Mouse (Mus musculus) hindbrain, embryonic 10.5 days (tissue): ENCODE results near the gene Kif26a. TPM values are rescaled to one million over a fixed set of nuclear protein-coding genes. Genes with fewer than 3 reads are reported as not detected.

Experiments used
- DNase-seq: peaks from one replicate; pipeline ENCODE4 v3.0.0-alpha.2; 2017; ENCODE audit warnings: low spot score
- H3K27ac ChIP-seq: fragments of 300-500 bp; sonication (generic); 2 replicates; pipeline ENCODE4 v1.5.1; 2016; ENCODE audit warnings: mild to moderate bottlenecking, moderate library complexity
- H3K27me3 ChIP-seq: fragments of 300-500 bp; sonication (generic); 2 replicates; pipeline ENCODE4 v1.6.1; 2016; ENCODE audit warnings: mild to moderate bottlenecking; ENCODE audit not compliant: poor library complexity, insufficient read depth, severe bottlenecking
- H3K36me3 ChIP-seq: fragments of 300-500 bp; sonication (generic); 2 replicates; pipeline ENCODE4 v1.6.1; 2016; ENCODE audit warnings: mild to moderate bottlenecking, moderate library complexity
- H3K4me1 ChIP-seq: fragments of 300-500 bp; sonication (generic); replicated peaks from 2 replicates; pipeline ENCODE4 v1.6.1; 2016; ENCODE audit warnings: mild to moderate bottlenecking
- H3K4me3 ChIP-seq: fragments of 300-500 bp; sonication (generic); 2 replicates; pipeline ENCODE4 v1.5.1; 2016; ENCODE audit warnings: mild to moderate bottlenecking, moderate library complexity
- H3K9me3 ChIP-seq: fragments of 300-500 bp; sonication (generic); 2 replicates; pipeline ENCODE4 v1.6.1; 2016; ENCODE audit warnings: mild to moderate bottlenecking, moderate library complexity
- WGBS: fragments of 180-500 bp; shearing (Covaris S2); methylation state at CpG from one replicate; pipeline ENCODE4 v1.1.7; 2016; 5-methylcytosine and 5-hydroxymethylcytosine counted together
- polyA plus RNA-seq: library from polyadenylated mRNA; unstranded; fragments of >200 nt; fragmentation: Nextera tagmentation; extraction: Ambion mirVana; gene quantifications from 2 replicates; pipeline ENCODE4 v1.2.1, GENCODE M21; 2016

The Kif26a gene
- polyA plus RNA-seq, 1 experiment from 2014 or later = 3.1 TPM

DNA sequence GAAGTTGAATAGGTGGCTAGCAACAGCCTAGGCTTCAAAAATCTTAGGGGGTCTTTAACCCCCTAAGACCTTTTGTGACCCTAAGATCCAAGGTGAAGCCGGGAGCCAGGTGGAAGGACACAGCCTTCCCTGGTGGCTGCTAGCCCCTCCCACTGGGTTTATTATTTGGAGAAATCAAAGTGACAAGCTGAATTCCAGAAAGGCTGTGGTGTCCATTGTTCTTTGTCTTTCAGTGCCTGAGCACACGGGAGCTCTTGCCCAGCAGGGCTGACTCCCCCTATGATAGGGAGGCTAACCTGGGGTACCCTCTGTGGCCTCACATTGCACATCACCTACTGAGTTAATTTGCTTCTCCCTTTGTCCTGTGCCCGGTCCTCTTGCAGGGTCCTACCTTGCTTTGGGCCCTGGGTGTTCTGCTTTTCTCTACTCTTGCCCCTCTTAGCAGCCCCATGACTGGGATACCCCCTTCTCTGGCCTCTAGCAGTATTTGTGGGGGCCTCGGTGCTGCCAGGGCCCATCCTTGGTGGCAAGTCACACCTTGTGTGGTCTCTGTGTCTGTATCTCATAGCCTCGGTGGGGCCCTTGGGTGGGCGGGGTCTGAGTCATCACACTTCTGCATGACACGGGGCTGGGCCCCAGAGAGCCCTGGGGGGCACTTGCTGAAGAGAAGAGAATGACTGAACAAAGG, 36.1 kb downstream of the Kif26a start:
- Histone ChIP-seq H3K4me1 (peaks cover 50% of the 10 kb centered on the region), H3K27me3 (peaks cover 18% of the 10 kb centered on the region; the same call in 1 of the 2 replicates), H3K9me3 (no peaks in the 10 kb centered on the region), H3K36me3 (peaks cover 35% of the 10 kb centered on the region), H3K4me3 (no peak overlapping the region), H3K27ac (peak overlapping the region; percentile 84)
- 34% methylated on average over 7 of the region's 7 CpGs for WGBS
- no peak for DNase-seq

DNA sequence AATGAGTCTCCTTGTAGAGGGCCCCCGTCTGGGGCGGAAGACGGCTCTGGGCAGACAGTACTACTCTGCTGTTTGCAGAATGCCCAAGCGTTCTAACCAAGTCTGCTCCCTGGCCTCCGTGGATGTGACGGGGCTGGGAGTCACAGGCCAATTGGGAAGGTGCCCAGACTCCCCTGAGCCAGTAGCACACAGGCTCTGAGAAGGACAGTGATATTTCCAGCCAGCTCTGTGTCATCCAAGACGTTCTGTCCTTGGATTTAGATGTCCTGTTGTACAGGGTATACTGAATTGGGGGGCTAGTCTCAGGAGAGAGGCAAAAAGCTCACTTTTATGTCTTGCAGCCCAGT, 36.6 kb downstream of the Kif26a start:
- Histone ChIP-seq H3K27me3 (peaks cover 18% of the 10 kb centered on the region; the same call in 1 of the 2 replicates), H3K4me3 (no peak overlapping the region), H3K4me1 (peaks cover 50% of the 10 kb centered on the region), H3K36me3 (peaks cover 30% of the 10 kb centered on the region), H3K27ac (peak overlapping the region; percentile 84), H3K9me3 (no peaks in the 10 kb centered on the region)
- no peak for DNase-seq
- WGBS = 42% methylated on average over 7 of the region's 7 CpGs

DNA sequence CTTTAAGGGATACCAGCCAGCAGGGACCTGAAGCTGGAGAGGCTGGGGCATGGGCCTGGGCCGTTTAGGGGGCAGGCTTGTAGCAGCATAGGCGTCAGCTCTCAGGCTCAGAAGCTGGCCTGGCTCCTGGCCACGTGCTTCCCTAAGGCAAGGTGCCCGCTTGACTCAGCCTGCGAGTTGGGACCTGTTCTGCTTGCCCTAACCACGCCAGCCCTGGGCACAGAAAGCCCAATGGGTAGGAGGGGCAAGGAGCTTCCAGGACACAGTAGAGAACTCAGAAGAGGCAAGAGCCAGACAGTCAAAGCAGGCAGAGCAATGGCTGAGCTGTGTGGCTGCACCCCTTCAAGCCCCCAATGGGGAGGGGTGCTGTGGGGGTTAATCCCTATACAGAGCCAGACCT, 37.7 kb downstream of the Kif26a start:
- Histone ChIP-seq H3K27ac (peak overlapping the region; percentile 79), H3K4me1 (peaks cover 54% of the 10 kb centered on the region)
- WGBS = 73% methylated on average over 6 of the region's 6 CpGs

DNA sequence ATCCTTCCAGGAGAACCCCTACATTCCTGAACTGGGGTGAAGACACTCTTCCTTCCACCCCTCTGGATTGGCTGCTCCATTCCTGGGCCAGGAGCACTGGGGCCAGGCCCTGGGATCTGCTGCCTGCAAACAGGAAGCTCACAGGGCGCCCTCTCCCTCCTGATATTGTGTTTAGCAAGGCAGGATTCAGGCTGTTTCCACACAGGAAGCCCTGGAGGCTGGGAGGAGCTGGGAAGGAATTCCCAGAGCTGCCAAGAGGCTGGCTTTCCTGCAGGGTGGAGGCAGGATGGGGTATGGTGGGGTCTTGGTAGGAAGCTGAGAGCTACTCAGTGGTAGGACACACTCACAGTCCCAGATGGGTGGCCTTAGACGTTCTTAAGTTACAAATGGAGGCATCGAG, 38.4 kb downstream of the Kif26a start:
- DNase-seq = no peak
- H3K4me1 ChIP-seq = peaks cover 54% of the 10 kb centered on the region
- H3K36me3 ChIP-seq = peaks cover 12% of the 10 kb centered on the region
- H3K9me3 ChIP-seq = no peaks in the 10 kb centered on the region
- no peak overlapping the region for H3K4me3 ChIP-seq
- WGBS = 38% methylated on average over 3 of the region's 3 CpGs
- peaks cover 19% of the 10 kb centered on the region; the same call in 1 of the 2 replicates for H3K27me3 ChIP-seq
- peak overlapping the region; percentile 79 for H3K27ac ChIP-seq

More for the DNA sequence above, 37.7 kb downstream of the Kif26a start:
- Histone ChIP-seq H3K9me3 (no peaks in the 10 kb centered on the region), H3K4me3 (no peak overlapping the region), H3K27me3 (peaks cover 18% of the 10 kb centered on the region; the same call in 1 of the 2 replicates), H3K36me3 (peaks cover 19% of the 10 kb centered on the region)
- no peak for DNase-seq

DNA sequence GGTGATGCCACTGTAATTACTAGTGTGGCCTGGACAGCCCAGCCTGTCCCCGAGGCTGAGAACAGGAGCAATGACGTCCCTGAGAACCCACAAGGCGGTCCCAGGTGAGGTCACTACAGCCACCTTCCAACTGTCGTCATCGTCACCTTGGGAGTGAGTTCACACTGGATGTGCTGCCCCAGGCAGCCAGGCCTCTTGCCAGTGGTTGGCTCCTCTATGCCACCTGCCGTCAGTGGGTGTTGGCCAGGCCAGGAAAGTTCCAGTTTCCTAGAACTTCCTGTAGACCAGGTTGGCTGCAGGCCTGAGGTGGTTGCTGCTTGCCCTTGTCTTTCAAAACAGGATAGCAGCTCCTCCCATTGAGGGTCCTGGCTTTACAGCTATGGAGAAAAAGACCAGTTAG, 40.9 kb downstream of the Kif26a start:
- Histone ChIP-seq H3K4me1 (peaks cover 43% of the 10 kb centered on the region), H3K27ac (no peak overlapping the region), H3K4me3 (no peak overlapping the region), H3K36me3 (no peaks in the 10 kb centered on the region), H3K9me3 (no peaks in the 10 kb centered on the region), H3K27me3 (peaks cover 26% of the 10 kb centered on the region; the same call in 1 of the 2 replicates)
- WGBS = 84% methylated on average over 6 of the region's 6 CpGs
- no peak for DNase-seq

DNA sequence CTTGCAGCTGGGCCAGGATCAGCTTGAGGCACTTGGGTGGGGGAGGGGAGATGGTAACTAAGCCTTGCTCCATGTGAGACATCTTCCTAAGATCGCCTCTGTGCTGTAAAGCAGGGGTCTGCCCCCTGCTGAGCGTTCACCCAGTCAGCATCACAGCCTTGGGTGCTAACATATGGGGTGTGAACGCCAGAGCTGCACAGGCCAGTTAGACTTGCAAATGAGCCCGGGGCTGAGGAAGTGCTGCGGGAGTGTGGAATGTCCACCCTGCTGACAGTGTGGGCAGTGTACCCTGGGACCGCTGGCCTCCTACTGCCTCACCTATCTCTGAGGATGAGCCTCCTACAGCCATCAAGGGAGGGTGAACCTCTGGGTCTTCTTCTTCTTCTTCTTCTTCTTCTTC, 45.7 kb downstream of the Kif26a start:
- no peak overlapping the region for H3K4me3 ChIP-seq
- DNase-seq = no peak
- H3K9me3 ChIP-seq = no peaks in the 10 kb centered on the region
- no peaks in the 10 kb centered on the region for H3K36me3 ChIP-seq
- H3K4me1 ChIP-seq = peaks cover 40% of the 10 kb centered on the region
- peak overlapping the region; percentile 56; the same call in 1 of the 2 replicates for H3K27ac ChIP-seq
- peaks cover 43% of the 10 kb centered on the region for H3K27me3 ChIP-seq
- 52% methylated on average over 6 of the region's 6 CpGs for WGBS

DNA sequence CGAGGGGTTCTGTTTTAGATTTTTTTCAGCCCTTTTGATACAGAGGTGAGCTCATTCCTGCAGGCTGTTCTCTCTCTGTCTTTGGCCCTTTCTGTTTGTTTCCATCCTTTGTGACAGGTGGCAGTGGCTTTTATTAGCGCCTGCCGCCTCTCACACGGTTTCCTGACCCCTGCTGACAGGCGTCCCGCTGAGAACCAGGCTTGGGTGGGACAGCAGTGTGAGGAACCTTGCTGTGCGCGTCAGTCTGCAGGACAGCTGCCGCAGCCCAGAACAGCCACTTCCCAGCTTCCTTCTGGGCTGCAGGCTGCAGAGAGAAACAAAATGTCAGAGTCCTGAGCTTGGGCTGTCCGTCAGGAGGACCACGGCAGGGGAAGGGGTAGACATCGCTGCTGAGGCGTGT, 49.0 kb downstream of the Kif26a start:
- H3K27me3 ChIP-seq = peaks cover 45% of the 10 kb centered on the region
- peak overlapping the region; percentile 32 for H3K4me3 ChIP-seq
- peaks cover 66% of the 10 kb centered on the region for H3K4me1 ChIP-seq
- peak overlapping the region; percentile 69; the same call in 1 of the 2 replicates for H3K27ac ChIP-seq
- DNase-seq = peak; percentile 15
- no peaks in the 10 kb centered on the region for H3K9me3 ChIP-seq
- H3K36me3 ChIP-seq = no peaks in the 10 kb centered on the region
- WGBS = 5% methylated on average over 13 of the region's 13 CpGs

DNA sequence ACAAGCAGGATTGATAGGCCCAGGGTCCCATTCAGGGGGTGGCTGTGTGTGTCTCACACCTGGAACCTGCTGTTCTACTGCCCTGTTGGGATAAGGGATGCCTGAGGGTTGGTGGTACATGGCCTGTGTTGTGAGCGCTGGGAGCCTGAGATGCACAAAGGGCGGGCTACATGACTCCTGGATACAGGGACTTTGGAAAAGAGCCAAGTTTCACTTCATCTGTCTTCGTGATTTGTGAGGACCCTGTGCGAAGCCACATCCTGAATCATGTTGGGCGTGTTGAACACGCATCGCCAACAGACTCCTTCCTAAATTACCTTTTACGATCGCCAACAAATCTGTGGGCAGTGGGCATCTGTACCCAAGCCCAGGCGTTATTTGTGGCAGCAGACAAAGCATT, 50.6 kb downstream of the Kif26a start:
- H3K36me3 ChIP-seq = no peaks in the 10 kb centered on the region
- 94% methylated on average over 10 of the region's 10 CpGs for WGBS
- no peak for DNase-seq
- no peak overlapping the region for H3K4me3 ChIP-seq
- peaks cover 52% of the 10 kb centered on the region for H3K27me3 ChIP-seq
- peaks cover 65% of the 10 kb centered on the region for H3K4me1 ChIP-seq
- H3K27ac ChIP-seq = peak overlapping the region; percentile 35; the same call in 1 of the 2 replicates
- H3K9me3 ChIP-seq = no peaks in the 10 kb centered on the region

DNA sequence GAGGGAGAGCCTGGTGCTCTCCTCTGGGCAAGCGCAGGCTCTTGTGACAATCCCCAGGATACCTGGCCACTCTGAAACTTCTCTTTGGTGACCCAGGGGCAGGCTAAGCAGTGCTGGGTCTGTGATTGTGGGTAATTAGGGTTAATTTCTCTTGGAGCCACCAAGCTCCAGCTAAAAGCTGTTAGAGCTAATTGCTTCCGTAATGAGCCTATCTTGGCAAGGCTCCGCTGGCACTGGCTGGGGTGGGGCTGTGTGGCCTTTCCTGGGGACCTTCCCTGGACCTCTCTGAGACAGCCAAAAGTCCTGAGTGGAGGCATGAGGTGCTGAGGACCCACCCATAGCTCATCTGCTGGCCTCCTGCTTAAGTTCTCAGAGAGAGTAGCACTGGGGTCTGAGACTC, 53.4 kb downstream of the Kif26a start:
- 83% methylated on average over 3 of the region's 3 CpGs for whole genome bisulfite sequencing
- Histone ChIP-seq H3K36me3 (no peaks in the 10 kb centered on the region), H3K4me3 (no peak overlapping the region), H3K4me1 (peaks cover 64% of the 10 kb centered on the region), H3K9me3 (no peaks in the 10 kb centered on the region), H3K27me3 (peaks cover 45% of the 10 kb centered on the region), H3K27ac (0 out of 2 replicates have a peak overlapping the region, but pooled peaks have one; percentile 6)
- DNase-seq = no peak

DNA sequence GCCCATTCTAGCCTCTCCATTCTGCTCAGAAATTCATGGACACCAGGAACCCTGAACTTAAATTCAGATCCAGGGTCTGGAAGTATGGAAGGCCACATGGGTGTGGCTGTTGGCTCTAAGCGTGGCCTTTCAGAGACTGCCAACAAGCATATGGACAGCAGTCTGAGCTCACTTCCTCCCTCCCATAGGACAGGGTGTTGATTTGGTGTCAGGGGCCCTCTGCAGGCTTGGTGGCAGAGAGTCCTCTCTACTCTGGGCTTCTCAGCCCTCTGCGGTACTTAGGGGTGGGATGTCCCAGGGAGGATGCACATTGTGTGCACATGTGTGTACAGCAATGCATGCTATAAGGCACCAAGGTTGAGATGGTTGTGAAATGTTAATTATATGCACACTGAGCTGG, 54.0 kb downstream of the Kif26a start:
- no peak for DNase-seq
- 64% methylated on average over 2 of the region's 2 CpGs for WGBS
- Histone ChIP-seq H3K27me3 (peaks cover 41% of the 10 kb centered on the region), H3K4me1 (peaks cover 57% of the 10 kb centered on the region), H3K9me3 (no peaks in the 10 kb centered on the region), H3K4me3 (no peak overlapping the region), H3K36me3 (no peaks in the 10 kb centered on the region), H3K27ac (no peak overlapping the region; the same call in 1 of the 2 replicates)

DNA sequence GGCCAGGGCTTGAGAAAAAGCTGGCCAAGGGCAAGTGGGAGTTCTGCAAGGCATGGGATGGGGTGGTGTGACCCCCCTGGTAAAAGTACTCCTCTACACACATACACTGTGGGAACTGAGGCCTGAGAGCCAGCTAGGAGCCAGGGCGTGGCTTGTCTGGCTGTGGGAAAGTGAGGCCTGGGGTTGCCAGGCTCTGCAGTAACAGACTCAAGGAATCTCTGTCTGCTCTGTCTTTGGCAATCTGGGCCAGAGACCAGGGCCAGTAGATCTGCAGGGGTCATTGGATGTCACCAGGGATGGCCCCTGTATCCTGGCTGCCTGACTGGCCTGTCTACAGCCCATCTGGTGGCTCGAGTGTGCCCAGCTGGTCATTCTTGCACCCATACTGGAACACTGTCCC, 61.2 kb downstream of the Kif26a start:
- peaks cover 48% of the 10 kb centered on the region for H3K4me1 ChIP-seq
- peaks cover 34% of the 10 kb centered on the region for H3K27me3 ChIP-seq
- no peak for DNase-seq
- H3K4me3 ChIP-seq = no peak overlapping the region
- 61% methylated on average over 2 of the region's 2 CpGs for WGBS
- peak overlapping the region; percentile 77 for H3K27ac ChIP-seq
- H3K36me3 ChIP-seq = no peaks in the 10 kb centered on the region
- H3K9me3 ChIP-seq = no peaks in the 10 kb centered on the region

DNA sequence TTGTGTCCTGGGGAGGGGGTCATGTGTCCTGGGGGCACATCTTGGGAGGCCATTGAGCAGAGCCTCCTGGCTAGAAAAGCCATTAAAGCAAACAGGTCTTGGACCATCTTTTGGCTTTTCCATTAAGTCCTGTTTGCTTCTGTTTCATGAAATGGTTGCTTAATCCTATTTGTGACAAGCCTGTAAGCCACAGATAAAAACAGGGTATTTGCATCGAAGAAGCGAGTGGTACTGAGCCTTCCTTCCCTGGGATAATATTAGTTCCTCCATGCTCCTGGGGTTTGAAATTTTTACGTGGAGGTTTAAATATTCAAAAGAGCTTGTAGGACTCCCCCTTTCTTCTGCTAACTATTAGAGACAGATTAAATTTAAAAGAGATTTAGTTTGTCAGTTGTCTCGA, 61.7 kb downstream of the Kif26a start:
- Histone ChIP-seq H3K4me3 (no peak overlapping the region), H3K27ac (peak overlapping the region; percentile 77; the same call in 1 of the 2 replicates), H3K9me3 (no peaks in the 10 kb centered on the region), H3K36me3 (no peaks in the 10 kb centered on the region), H3K27me3 (peaks cover 36% of the 10 kb centered on the region), H3K4me1 (peaks cover 48% of the 10 kb centered on the region)
- 79% methylated on average over 4 of the region's 4 CpGs for WGBS
- no peak for DNase-seq

DNA sequence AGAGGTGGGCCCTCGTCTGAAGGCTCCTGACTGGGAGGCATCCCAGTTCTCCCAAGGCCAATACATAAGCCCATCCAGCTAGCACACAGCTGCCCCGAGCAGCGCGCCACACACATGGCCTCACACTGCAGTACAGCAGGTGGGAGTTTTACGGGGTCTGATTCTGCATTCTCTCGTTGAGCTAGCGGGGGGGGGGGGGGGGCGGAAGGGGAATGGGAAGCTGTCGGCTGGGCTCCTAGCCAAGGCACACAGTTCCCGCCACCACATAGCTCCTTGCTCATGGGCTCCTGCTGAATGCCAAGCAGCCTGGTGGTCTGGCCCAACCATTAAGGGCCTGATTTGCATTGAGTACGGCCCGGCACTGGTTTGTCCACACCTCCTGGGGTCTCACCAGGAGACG, 64.6 kb downstream of the Kif26a start:
- 0 out of 2 replicates have a peak overlapping the region, but pooled peaks have one; percentile 30 for H3K27ac ChIP-seq
- peaks cover 61% of the 10 kb centered on the region for H3K27me3 ChIP-seq
- H3K9me3 ChIP-seq = no peaks in the 10 kb centered on the region
- H3K4me1 ChIP-seq = peaks cover 60% of the 10 kb centered on the region
- DNase-seq = no peak
- no peaks in the 10 kb centered on the region for H3K36me3 ChIP-seq
- H3K4me3 ChIP-seq = no peak overlapping the region
- 61% methylated on average over 13 of the region's 13 CpGs for WGBS
